Mouse (Mus musculus) gastrocnemius, postnatal 10 days (tissue): ENCODE results near the gene Snx19. TPM values are rescaled to one million over a fixed set of nuclear protein-coding genes. Genes with fewer than 3 reads are reported as not detected.

Experiments used
- DNase-seq: peaks from one replicate; pipeline ENCODE4 v3.0.0; 2021; ENCODE audit warnings: mixed read lengths
- long read RNA-seq, 2 experiments: library from polyadenylated mRNA; stranded (forward); transcript quantifications; one replicate each; pipeline ENCODE4 v2.0.0; 2021
- total RNA-seq, 2 experiments: library from RNA; stranded (reverse); gene quantifications; 2 replicates each; pipeline ENCODE4 v1.2.3; 2021

Snx19 gene
- 10 to 100 TPM; 18.8 to 19.2 TPM for total RNA-seq
- long read RNA-seq, experiment 1, full-length matches to known transcripts, result 17 of 27 reads
- long read RNA-seq, experiment 1, partial matches to known transcripts, result 3 of 27 reads
- long read RNA-seq, experiment 1, other reads (novel, unspliced or antisense), result 7 of 27 reads
- long read RNA-seq, experiment 2, full-length matches to known transcripts, result 10 of 19 reads
- long read RNA-seq, experiment 2, partial matches to known transcripts, result 3 of 19 reads
- long read RNA-seq, experiment 2, other reads (novel, unspliced or antisense), result 6 of 19 reads

DNA sequence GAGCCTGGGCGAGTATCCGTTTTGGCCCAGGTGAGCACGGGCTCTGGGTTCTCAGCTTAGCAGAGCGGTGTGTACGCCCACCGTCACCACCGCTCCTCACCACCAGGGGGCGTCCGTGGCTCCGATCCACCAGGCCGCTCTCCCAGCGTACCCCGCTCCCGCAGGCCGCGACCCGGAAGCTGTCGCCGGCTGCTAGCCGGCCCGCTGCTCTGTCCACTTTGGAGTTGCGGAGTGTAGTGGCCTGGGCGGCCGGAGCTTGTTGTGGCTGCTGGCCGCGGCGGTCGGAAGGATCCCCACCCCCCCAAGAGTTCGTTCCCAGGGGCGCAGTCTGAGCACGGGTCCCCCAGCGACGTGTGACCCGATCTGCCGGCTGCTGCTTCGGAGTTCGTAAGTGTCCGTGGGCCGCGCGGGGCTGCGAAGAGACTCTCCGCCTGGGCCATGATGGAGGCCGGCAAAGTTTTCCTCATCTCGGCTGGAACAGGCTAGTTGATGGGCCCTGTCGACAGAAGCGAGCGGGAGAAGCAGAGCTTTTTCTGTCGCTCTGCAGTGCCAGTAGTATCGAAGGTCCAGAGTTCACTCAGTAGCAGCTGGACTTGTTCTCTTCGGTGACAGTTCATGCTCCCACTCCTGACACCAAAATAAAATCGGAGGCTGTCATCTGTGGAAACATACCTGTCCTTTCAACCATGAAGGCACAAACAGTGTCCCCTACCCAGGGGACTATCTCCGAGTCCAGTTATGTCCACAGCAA is at the start of gene Snx19:
TSS of gene Snx19 (plus strand) at position 227 of the 751 bp plus-strand sequence.
- peak; percentile 97 for DNase-seq

DNA sequence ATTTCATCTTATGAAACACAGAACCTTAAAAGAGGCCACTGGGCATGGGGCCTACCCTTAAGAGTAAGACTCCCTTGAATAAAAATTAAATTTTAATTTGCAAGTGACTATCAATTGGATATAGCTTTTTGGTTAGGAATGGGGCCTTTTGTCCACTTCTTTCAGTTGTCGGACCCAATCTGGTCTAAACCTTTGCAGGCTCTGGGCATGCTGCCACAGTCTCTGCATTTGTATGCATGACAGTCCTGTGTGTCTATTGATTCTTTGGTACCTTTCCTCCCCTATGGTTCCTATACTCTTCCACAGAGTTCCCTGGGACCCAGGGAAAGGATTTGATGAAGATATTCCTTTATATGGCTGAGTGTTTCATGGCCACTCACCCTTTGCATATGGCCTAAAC is 26.1 kb upstream of the Snx19 start:
- no peak for DNase-seq

DNA sequence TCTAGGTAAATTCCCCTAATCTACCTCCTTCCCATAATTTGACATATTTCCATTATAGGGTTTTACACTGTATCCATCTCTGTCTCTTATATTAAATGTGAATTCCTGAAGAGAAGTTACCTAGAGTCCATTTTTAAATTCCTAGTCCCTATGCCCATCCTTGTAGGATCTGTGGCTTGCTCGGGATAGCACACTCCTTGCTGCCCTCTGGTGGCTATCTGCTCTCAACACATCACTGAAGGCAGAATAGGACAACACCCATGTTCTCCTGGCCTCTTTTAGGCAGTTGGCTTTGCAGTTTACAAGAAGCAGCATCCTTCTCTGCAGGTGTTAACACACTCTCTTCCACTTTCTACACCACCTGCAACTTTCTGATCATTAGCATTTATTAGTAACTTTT is 4.0 kb upstream of the Snx19 start:
- peak; percentile 39 for DNase-seq

DNA sequence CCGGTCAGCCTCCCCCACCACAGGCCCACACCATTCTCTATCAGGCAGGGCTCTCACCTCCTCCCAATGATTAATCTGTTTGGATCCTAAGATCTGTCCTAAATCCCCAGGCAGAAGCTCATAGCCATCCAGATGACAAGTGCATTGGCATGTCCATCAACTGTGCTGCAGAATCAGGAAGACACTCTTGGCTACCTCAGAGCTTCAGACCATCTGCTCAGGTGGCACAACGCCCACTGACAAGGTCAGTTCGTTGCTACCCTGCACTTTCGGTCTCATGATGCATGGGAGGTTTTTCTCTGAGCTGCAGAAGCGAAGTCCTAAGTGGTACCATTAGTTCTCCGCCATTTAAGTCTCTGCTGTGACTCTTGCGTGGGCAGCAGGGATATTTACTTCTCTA is 1.7 kb upstream of the Snx19 start:
- no peak for DNase-seq

DNA sequence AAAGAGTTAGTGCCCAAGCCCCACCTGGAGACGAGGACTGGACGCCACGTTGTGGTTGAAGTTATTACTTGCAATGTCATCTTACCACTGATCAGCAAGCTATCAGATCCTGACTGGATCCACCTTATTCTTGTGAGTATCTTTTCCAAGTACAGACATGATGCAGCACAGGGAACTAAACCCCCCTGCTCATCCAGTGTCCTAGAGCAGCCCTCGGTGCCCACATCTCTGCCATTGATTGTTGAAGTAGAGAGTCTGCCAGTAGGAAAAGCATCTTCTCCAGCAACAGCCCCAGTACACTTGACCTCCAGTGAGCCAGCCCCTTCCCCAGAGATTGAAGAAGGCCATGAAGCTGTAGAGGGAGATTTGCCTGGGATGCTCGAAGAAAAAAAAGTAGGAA is 1.3 kb downstream of the Snx19 start:
- DNase-seq, result no peak

DNA sequence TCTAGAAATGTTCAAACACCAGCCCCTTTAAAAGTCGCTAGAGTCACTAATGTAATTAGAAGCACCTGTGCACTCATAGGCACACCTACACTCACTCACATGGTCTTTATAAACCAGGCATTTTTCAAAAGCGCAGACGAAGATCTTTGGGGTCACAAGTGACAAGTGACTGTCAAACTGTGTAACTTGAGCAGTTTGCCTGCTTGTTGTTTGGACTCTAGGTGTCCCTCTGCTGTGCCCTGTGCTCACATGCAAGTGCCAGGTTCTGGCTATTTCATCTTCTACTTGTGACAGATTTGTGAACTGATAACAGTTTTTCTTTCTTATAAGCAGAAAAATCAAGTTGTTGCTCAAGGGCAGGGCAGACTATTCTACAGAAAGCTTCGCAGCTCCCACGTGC is 3.5 kb downstream of the Snx19 start:
- DNase-seq, result no peak

DNA sequence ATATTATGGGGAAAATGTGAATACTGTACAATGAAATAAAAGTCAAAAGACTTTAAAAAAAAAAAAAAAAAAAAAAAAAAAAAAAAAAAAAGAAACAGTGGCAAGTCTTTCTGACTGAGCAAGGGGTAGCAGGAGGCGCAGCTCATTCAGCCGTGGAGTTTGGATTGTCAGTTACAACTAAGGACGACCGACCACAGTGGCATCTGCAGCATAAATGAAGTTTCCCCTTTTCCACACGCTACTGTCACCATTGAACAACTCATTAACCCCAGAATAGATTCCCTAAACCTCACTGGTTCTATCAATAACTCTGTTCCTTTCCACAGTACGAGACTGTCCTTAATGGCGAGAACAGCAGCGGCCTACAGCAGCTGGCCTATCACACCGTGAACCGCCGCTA is 5.0 kb downstream of the Snx19 start:
- no peak for DNase-seq

DNA sequence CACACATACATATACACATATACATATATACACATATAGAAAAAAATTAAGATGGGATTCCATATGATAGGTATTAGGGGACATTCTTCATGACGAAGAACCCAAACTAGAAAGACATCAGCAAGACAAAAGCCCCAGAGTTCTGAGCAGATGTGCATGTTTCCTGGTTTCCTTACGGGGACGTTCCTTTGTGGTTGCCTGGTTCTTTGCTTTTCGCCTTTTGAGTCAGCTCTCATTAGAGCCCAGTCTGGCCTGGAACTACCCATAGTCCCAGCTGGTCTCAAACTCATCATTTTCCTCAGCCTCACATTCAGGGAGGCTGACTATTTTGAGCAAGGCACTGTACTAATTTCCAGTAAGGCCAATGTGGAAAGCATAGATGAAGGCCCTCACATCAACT is 7.0 kb downstream of the Snx19 start:
- no peak for DNase-seq

DNA sequence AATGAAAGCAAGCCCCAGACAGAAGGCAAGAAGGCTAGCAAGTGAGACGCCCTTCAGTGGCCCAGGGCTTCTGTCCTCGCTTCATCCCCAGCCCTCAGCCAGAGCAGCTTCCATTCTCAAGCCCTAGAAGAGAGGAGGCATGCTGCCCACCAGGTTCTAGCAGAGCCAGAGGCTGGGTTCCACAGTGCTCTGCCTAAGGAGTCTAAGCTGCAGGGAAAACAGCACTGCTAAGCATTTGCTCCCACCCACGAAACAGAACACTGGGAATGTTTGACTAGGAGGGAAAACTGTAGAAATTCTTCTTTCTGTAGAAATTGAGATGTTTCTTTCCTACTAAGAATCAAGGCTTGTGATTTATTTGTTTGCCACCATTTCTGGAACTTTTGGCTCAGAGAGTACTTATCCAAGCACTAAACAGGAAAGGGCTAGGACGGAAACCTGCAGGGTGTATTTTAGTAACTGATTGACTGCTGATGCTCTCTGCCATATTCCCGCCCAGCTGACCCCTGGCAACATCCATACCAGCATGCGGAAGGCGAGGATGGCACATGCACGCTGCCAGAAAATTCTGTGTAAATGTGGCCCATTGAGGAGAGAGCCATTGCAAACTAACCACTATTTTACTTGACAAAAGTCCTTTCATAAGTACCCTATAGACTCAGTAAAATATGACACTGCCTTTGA is 9.1 kb downstream of the Snx19 start:
- no peak for DNase-seq

DNA sequence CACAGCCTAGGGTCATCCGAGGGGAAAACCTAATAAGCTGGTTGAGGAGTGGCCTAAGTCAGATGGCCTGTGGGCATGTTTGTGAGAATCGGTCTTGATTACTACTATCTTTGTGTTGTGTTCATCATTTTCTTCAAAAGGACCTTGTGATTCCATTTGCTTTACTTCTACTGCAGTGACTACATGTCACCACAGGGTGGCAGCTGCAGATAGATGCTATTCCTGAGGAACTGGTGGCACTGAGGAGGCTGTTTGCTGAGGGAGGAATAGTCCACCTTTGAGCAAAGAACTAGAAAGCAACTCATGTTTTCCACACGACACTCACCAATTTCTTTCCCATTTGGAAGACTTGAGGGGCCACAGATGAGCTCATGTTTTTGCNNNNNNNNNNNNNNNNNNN is 11.6 kb downstream of the Snx19 start:
- DNase-seq, result peak; percentile 23

DNA sequence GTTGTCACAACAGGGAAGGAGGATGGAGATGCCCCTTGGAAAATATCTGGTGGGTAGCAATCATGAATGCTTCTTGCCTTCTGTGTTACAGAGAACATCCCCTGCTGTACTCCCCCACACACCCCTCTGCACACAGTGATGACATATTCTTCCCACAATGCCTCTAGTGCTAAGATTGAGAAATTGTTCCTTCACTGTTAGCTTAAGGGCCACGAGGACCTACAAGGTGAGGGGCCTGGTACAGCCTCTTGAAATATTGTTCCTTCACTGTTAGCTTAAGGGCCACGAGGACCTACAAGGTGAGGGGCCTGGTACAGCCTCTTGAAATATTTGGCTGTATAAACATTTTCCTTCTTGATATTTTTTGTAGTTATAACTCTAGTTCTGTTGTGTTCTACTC is 14.9 kb downstream of the Snx19 start:
- no peak for DNase-seq

DNA sequence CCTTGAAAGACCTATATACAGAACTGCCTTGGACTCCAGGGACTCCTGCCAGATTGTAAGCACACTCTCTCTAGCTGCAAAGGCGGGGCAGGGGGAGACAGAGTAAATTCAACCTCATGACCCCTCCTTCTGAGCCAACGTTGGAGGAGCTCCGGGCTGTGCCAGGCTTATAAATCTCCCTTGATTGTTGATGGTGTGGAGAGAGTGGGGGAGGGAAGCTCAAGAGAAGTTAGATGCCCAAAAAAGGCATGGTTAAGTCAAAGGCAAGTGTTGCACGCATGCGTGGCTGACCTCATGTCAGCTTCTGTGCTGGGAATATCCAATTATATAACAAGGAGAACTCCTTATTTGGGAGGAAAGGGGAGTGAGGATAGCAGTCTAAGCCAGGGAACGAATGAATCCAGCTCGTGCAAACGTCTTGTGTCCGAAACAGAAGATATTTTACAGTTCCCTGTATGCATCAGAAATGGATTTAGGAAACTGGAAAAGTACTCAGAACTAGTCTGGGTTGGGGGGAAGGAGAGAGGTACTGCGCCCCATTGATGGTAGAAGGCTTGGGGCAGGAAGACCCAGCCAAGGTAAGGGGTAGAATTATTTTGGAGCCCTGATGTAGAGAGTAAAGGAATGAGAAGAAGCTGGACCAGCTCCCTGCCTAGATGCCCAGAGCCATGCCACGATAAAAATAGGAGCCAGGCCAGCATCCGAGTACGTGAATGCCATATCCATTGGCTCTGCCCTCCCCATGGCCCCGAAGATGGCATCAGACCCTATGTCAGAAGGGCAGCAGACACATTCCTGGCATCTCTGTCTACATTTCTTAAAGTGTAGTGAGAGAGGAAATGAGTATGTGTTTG is 18.6 kb downstream of the Snx19 start:
- no peak for DNase-seq

DNA sequence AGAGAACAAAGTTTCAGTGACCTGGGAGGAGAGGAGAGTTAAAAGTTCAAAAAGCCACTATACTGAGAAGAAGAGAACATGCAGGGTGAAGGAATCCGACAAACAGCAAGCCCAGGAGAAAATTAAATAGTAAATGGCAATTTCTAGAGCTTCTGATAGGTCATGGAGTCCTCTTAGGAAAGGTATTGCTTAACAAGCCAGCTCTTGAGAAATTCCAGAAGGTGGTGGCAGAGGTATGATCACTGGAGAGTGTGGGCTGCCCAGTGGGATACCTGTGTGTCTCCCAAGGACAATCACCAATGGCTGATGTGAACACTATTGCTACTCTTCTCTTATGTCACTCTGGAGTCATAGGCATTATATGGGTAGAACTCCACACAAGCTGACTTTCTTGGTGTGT is 19.2 kb downstream of the Snx19 start:
- DNase-seq, result no peak

DNA sequence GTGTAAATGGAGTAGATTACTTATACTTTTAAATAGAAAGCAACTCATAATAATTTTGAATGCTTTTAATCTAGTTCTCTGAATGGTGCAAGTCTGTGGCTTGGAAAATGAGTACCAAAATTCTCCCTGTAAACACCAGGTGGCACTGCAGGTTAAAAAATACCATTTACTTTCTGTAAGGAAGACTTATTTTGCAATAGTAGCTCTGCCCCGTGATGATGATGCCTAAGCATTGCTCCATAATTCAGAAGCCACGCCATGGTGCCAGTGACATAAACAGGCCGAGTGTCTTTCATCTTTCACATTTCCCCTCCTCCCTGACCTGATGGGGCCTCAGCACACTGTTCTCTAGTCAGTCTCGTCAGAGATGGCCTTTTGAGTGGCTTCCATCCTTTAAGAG is 21.6 kb downstream of the Snx19 start:
- no peak for DNase-seq

DNA sequence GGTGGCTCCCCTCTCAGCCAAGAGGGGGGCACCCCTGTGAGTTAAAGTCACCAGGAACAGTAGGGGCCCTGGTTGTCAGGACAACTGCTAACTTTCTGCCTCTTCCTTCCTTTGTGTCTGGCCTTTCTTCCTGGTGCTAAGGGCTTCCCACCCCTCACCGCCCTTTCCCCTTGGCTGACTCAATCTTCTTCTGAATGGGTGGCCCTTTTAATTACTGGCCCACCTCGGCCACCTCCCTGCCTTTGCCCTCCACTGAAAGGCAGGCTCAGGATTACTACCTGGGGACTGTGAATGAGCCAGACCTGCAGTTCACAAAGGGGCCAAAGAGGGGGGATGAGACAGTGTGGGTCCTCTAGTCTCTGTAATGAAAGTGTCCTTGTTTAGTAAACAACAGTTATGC is 23.0 kb downstream of the Snx19 start:
- DNase-seq, result no peak

DNA sequence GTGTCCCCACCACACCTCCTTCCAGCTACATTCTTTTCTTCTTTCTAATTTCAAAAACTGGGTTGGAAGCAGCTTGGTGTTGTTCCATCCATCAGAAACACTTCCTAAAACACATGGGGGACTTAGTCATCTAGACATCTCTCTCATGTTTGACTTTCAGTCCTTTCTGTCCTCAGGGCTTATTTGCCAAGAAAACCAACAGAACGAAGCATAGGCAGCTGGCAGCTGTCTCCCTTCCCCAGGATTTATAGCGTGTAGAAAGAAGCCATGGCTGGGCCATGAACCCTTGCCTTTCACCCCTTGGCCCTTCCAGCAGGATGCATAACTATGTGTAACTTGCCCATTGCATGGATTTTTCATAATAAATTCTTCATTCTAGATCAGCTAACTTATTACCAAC is 23.9 kb downstream of the Snx19 start:
- no peak for DNase-seq

DNA sequence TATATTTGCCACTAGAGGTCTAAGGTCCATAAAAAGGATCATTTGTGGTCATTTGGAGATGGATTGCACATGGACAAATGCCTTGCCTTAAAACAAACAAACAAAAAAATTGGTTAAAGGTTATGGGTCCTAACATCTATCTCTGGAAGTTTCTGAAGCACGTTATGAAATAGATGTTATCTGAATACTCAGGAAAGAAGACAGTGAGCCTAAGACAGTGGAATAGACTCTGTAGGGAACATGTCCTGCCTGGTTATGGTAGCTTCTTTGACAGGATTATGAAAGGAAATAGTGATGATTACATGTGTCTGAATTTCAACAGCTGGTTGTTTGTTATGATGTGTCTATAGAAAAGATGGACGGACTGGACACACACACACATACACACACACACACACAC is 27.6 kb downstream of the Snx19 start:
- no peak for DNase-seq

DNA sequence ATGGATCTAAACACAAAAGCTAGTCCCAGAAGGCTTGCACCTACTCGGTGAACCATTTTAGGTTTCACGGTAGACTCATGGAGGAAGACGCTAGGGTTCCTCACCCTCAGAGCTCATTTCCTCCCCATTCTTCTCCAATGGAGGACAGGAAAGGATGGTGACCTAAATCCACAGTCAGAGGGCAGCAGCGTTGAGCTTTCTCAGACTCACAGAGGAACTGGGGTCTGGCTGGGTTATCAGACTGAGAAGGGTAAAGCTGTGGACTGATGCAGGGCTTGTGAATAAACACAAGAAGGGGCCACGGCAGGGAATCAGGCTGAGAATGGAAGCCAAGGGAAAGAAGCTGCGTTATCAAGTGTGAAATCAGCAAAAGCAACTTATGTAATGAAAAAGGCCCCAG is 29.3 kb downstream of the Snx19 start:
- DNase-seq, result no peak

DNA sequence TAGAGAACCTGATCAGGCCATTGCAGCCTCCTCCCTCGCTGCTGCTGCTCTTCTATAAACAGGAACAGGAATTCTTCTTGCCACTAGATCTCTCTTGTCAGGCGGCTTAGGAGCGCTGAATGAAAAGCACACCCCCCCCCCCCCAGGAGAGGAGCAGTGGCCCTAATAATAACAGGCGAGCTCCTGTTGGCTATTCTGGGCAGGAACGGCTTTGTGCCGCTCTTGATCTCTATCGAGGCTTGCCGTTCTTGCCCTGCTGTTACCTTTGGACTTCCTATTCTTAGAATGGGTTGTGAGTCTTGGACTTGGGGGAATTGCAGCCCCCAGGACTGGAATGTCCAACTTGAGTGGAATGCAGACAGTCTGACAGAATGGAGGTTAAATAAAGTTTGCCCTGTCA is 33.6 kb downstream of the Snx19 start:
- no peak for DNase-seq

DNA sequence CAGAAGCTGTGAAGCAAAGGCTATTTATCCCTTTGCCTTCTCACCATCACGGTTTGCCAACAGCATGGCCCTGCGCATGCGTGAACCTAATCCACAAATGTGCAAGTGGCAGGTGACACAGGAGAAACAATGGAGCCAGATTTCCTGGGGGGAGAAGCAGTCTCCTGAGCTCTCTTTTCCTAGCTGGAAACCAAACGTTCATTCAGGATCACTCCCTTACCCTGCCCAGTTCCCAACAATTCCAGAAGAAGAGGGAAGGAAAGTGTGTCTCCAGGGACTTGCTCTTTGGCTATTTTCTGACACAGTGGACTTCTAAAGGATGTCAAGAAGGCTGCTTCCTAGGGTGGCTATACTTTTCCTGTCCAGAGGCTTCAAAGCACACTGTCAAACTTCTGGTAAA is 37.8 kb downstream of the Snx19 start:
- DNase-seq, result no peak

DNA sequence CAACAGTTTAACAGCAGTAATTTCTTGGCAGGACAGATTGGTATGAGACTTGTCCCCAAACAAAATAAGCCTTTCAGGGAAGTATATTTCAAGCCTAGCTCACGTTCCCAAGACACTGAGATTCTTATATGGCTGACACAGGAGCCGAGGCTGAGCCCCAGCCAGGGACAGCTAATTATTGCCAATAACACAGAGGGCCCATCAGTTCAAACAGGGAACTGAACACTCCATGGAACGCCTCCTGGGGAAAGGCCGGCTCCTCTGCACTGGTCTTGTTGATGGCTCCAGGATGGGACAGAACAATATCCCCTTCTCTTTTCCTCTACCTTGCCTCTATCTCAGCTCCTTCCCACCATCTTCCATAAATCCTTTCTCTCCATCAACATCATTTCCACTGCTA is 53.1 kb downstream of the Snx19 start:
- no peak for DNase-seq

DNA sequence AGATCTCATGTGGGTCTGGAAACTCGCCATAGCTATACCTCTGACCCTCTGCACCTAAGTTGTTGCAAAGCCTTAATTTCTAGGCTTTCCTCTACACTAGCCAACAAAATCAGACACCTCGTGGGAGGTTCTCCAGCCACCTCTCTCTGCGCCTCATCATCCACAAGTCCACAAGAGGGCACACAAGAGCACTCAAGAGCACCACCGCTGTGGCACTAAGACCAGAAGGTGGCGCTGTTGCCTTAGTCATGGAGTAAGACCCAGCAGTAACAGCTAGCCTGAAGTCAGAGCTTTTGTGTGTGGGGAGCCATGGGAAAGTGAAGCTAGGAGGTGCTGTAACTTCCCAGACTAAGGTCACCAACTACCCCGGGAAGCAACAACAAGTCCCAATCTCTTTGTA is 53.6 kb downstream of the Snx19 start:
- DNase-seq, result peak; percentile 95

DNA sequence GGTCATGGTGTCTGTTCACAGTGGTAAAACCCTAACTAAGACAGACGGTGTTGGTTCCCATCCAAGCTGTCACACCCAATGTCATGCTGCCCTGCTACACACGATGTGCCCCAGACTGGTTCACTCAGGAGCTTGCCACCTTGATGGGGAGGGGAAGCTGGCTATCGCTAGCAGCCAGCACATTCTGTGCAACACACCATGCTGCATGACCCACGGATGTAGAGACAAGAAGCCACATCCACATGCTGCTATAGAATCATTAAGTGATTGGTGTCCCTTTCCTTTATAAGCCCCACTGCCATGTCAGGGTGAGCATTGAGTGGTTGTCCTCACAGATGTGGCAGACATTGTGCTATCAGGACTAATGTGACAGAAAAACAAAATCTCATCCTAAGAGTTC is 55.2 kb downstream of the Snx19 start:
- no peak for DNase-seq
